Mouse (Mus musculus): ENCODE measurements around the gene Grm7. TPM values are rescaled to one million over a fixed set of nuclear protein-coding genes. Genes with fewer than 3 reads are reported as not detected.

Gene Grm7
- polyA plus RNA-seq, 1 experiment from 2014 or later = 0.40 TPM

GRCm38 (mm10) chr6:111487556-111487955 is 842.2 kb downstream of the Grm7 start:
- H3K27ac ChIP-seq (replicated peaks) = no peak overlapping the region
- no peak overlapping the region for H3K9ac ChIP-seq
- no peaks in the 10 kb centered on the region for H3K27me3 ChIP-seq (replicated peaks)
- H3K4me2 ChIP-seq = no peak overlapping the region
- no peaks in the 10 kb centered on the region for H3K9me3 ChIP-seq
- H3K4me1 ChIP-seq = no peaks in the 10 kb centered on the region
- no peak overlapping the region for H3K4me3 ChIP-seq
- 74% methylated on average over 4 of the region's 4 CpGs for WGBS
- no peak for ATAC-seq (ENCODE audit: extremely low read depth, insufficient number of reproducible peaks, low FRiP score, low TSS enrichment)
- H3K36me3 ChIP-seq = no peaks in the 10 kb centered on the region

GRCm38 (mm10) chr6:111492166-111492565 is 846.8 kb downstream of the Grm7 start:
- Histone ChIP-seq H3K9me3 (no peaks in the 10 kb centered on the region), H3K4me3 (no peak overlapping the region), H3K27ac (replicated peaks) (no peak overlapping the region), H3K27me3 (replicated peaks) (no peaks in the 10 kb centered on the region), H3K36me3 (no peaks in the 10 kb centered on the region), H3K4me1 (no peaks in the 10 kb centered on the region), H3K4me2 (no peak overlapping the region), H3K9ac (no peak overlapping the region)
- no peak for ATAC-seq (ENCODE audit: extremely low read depth, insufficient number of reproducible peaks, low FRiP score, low TSS enrichment)

- no peak overlapping the region for H3K9ac ChIP-seq
- WGBS = 65% methylated on average over 5 of the region's 5 CpGs
These were observed 854.2 kb downstream of the Grm7 start for GRCm38 (mm10) chr6:111499542-111499941.

GRCm38 (mm10) chr6:111510768-111511459 is 865.5 kb downstream of the Grm7 start:
- Histone ChIP-seq H3K4me1 (no peaks in the 10 kb centered on the region), H3K27ac (replicated peaks) (no peak overlapping the region), H3K4me3 (no peak overlapping the region), H3K9me3 (no peaks in the 10 kb centered on the region), H3K27me3 (replicated peaks) (no peaks in the 10 kb centered on the region), H3K9ac (no peak overlapping the region), H3K4me2 (no peak overlapping the region), H3K36me3 (no peaks in the 10 kb centered on the region)
- no peak for ATAC-seq (ENCODE audit: extremely low read depth, insufficient number of reproducible peaks, low FRiP score, low TSS enrichment)
- WGBS = 80% methylated on average over 1 of the region's 1 CpGs

More at GRCm38 (mm10) chr6:111499542-111499941, 854.2 kb downstream of the Grm7 start:
- no peaks in the 10 kb centered on the region for H3K4me1 ChIP-seq
- no peak overlapping the region for H3K4me2 ChIP-seq
- no peak for ATAC-seq (ENCODE audit: extremely low read depth, insufficient number of reproducible peaks, low FRiP score, low TSS enrichment)
- no peaks in the 10 kb centered on the region for H3K27me3 ChIP-seq (replicated peaks)
- H3K4me3 ChIP-seq = no peak overlapping the region
- H3K36me3 ChIP-seq = no peaks in the 10 kb centered on the region
- H3K27ac ChIP-seq (replicated peaks) = no peak overlapping the region
- H3K9me3 ChIP-seq = no peaks in the 10 kb centered on the region

- no peaks in the 10 kb centered on the region for H3K27me3 ChIP-seq (replicated peaks)
- no peak overlapping the region for H3K4me2 ChIP-seq
- no peak overlapping the region for H3K9ac ChIP-seq
- no peak overlapping the region for H3K4me3 ChIP-seq
- H3K36me3 ChIP-seq = no peaks in the 10 kb centered on the region
- no peaks in the 10 kb centered on the region for H3K9me3 ChIP-seq
- 43% methylated on average over 2 of the region's 2 CpGs for WGBS
- H3K4me1 ChIP-seq = no peaks in the 10 kb centered on the region
- H3K27ac ChIP-seq (replicated peaks) = no peak overlapping the region
- ATAC-seq (ENCODE audit: extremely low read depth, insufficient number of reproducible peaks, low FRiP score, low TSS enrichment) = no peak
These were observed 867.0 kb downstream of the Grm7 start for GRCm38 (mm10) chr6:111512359-111512758.

- Histone ChIP-seq H3K4me2 (no peak overlapping the region), H3K27me3 (replicated peaks) (no peaks in the 10 kb centered on the region), H3K4me1 (no peaks in the 10 kb centered on the region), H3K36me3 (no peaks in the 10 kb centered on the region), H3K9me3 (no peaks in the 10 kb centered on the region), H3K4me3 (no peak overlapping the region), H3K27ac (replicated peaks) (no peak overlapping the region), H3K9ac (no peak overlapping the region)
- no peak for ATAC-seq (ENCODE audit: extremely low read depth, insufficient number of reproducible peaks, low FRiP score, low TSS enrichment)
- 69% methylated on average over 1 of the region's 1 CpGs for WGBS
These were observed 875.8 kb downstream of the Grm7 start for GRCm38 (mm10) chr6:111521229-111521628.

- no peak overlapping the region for H3K4me2 ChIP-seq
- no peak for ATAC-seq (ENCODE audit: extremely low read depth, insufficient number of reproducible peaks, low FRiP score, low TSS enrichment)
- H3K27ac ChIP-seq (replicated peaks) = no peak overlapping the region
- no peak overlapping the region for H3K9ac ChIP-seq
- H3K9me3 ChIP-seq = no peaks in the 10 kb centered on the region
- no peak overlapping the region for H3K4me3 ChIP-seq
- no peaks in the 10 kb centered on the region for H3K27me3 ChIP-seq (replicated peaks)
- no peaks in the 10 kb centered on the region for H3K36me3 ChIP-seq
- H3K4me1 ChIP-seq = no peaks in the 10 kb centered on the region
These were observed 876.7 kb downstream of the Grm7 start for GRCm38 (mm10) chr6:111522122-111522521.

GRCm38 (mm10) chr6:111529985-111530384 is 884.6 kb downstream of the Grm7 start:
- Histone ChIP-seq H3K4me3 (no peak overlapping the region), H3K4me2 (no peak overlapping the region), H3K27ac (replicated peaks) (no peak overlapping the region), H3K9ac (no peak overlapping the region), H3K9me3 (no peaks in the 10 kb centered on the region), H3K27me3 (replicated peaks) (no peaks in the 10 kb centered on the region), H3K36me3 (no peaks in the 10 kb centered on the region), H3K4me1 (0 out of 2 replicates have a peak, but pooled peaks cover 2% of the 10 kb centered on the region)
- no peak for ATAC-seq (ENCODE audit: extremely low read depth, insufficient number of reproducible peaks, low FRiP score, low TSS enrichment)
- 55% methylated on average over 2 of the region's 2 CpGs for WGBS

- Histone ChIP-seq H3K27me3 (replicated peaks) (no peaks in the 10 kb centered on the region), H3K9ac (no peak overlapping the region), H3K4me3 (no peak overlapping the region), H3K9me3 (no peaks in the 10 kb centered on the region), H3K4me2 (no peak overlapping the region), H3K36me3 (no peaks in the 10 kb centered on the region), H3K27ac (replicated peaks) (no peak overlapping the region), H3K4me1 (no peaks in the 10 kb centered on the region)
- ATAC-seq (ENCODE audit: extremely low read depth, insufficient number of reproducible peaks, low FRiP score, low TSS enrichment) = no peak
- 75% methylated on average over 1 of the region's 1 CpGs for WGBS
These were observed 913.2 kb downstream of the Grm7 start for GRCm38 (mm10) chr6:111558588-111558987.

GRCm38 (mm10) chr6:111559459-111559858 is 914.1 kb downstream of the Grm7 start:
- no peak overlapping the region for H3K4me3 ChIP-seq
- H3K4me2 ChIP-seq = no peak overlapping the region
- no peak for ATAC-seq (ENCODE audit: extremely low read depth, insufficient number of reproducible peaks, low FRiP score, low TSS enrichment)
- no peaks in the 10 kb centered on the region for H3K36me3 ChIP-seq
- no peaks in the 10 kb centered on the region for H3K27me3 ChIP-seq (replicated peaks)
- no peaks in the 10 kb centered on the region for H3K9me3 ChIP-seq
- WGBS = 42% methylated on average over 3 of the region's 3 CpGs
- H3K27ac ChIP-seq (replicated peaks) = no peak overlapping the region
- H3K4me1 ChIP-seq = no peaks in the 10 kb centered on the region
- H3K9ac ChIP-seq = no peak overlapping the region

GRCm38 (mm10) chr6:111561347-111561746 is 916.0 kb downstream of the Grm7 start:
- no peaks in the 10 kb centered on the region for H3K27me3 ChIP-seq (replicated peaks)
- no peaks in the 10 kb centered on the region for H3K4me1 ChIP-seq
- H3K4me3 ChIP-seq = no peak overlapping the region
- no peaks in the 10 kb centered on the region for H3K36me3 ChIP-seq
- ATAC-seq (ENCODE audit: extremely low read depth, insufficient number of reproducible peaks, low FRiP score, low TSS enrichment) = no peak
- H3K9me3 ChIP-seq = no peaks in the 10 kb centered on the region
- no peak overlapping the region for H3K27ac ChIP-seq (replicated peaks)
- 78% methylated on average over 7 of the region's 7 CpGs for WGBS
- H3K4me2 ChIP-seq = no peak overlapping the region
- H3K9ac ChIP-seq = no peak overlapping the region

- no peak for ATAC-seq (ENCODE audit: extremely low read depth, insufficient number of reproducible peaks, low FRiP score, low TSS enrichment)
These were observed 926.2 kb downstream of the Grm7 start for GRCm38 (mm10) chr6:111571471-111572088.

More at GRCm38 (mm10) chr6:111571471-111572088, 926.2 kb downstream of the Grm7 start:
- H3K4me2 ChIP-seq = no peak overlapping the region
- no peaks in the 10 kb centered on the region for H3K27me3 ChIP-seq (replicated peaks)
- no peak overlapping the region for H3K4me3 ChIP-seq
- H3K9ac ChIP-seq = no peak overlapping the region
- no peaks in the 10 kb centered on the region for H3K36me3 ChIP-seq
- 61% methylated on average over 4 of the region's 4 CpGs for WGBS
- H3K9me3 ChIP-seq = no peaks in the 10 kb centered on the region
- H3K27ac ChIP-seq (replicated peaks) = no peak overlapping the region
- no peaks in the 10 kb centered on the region for H3K4me1 ChIP-seq
